Mouse (Mus musculus) MEL (cell line): Measurements from ENCODE around the gene Lrrc17. TPM values are rescaled to one million over a fixed set of nuclear protein-coding genes. Genes with fewer than 3 reads are reported as not detected.
A peak's percentile ranks its signal among the peaks of the same experiment; 100 is the strongest.

Source experiments
- DNase-seq: peaks from one replicate; pipeline ENCODE4 v3.0.0; 2011; ENCODE audit warnings: low read depth, low spot score
- H3K27ac ChIP-seq: 2 replicates; pipeline ENCODE4 v1.5.1; 2012; ENCODE audit warnings: low read depth, mild to moderate bottlenecking, control low read depth, low read length, moderate library complexity; ENCODE audit not compliant: control insufficient read depth
- H3K27me3 ChIP-seq, 2 experiments: fragments of 150-350 bp in 1 of 2; sonication (generic) in 1 of 2; 2 replicates each; pipeline ENCODE4 v1.6.1; 2012; ENCODE audit warnings: low read length in 2 of 2, mild to moderate bottlenecking in 2 of 2, improper control_type of control experiment in 1 of 2, moderate library complexity in 1 of 2; ENCODE audit not compliant: insufficient read depth in 2 of 2, control insufficient read depth in 1 of 2
- H3K36me3 ChIP-seq, 2 experiments: 2 replicates each; pipeline ENCODE4 v1.6.1; 2012 to 2014; ENCODE audit warnings: low read length in 2 of 2, improper control_type of control experiment in 1 of 2, inconsistent platforms in 1 of 2, mild to moderate bottlenecking in 1 of 2; ENCODE audit not compliant: insufficient read depth in 2 of 2, control insufficient read depth in 1 of 2
- H3K4me1 ChIP-seq, 2 experiments: fragments of 150-350 bp in 1 of 2; sonication (generic) in 1 of 2; 2 replicates each; pipeline ENCODE4 v1.6.1; 2012; ENCODE audit warnings: low read length in 2 of 2, improper control_type of control experiment in 1 of 2, mild to moderate bottlenecking in 1 of 2; ENCODE audit not compliant: insufficient read depth in 2 of 2, control insufficient read depth in 1 of 2
- H3K4me3 ChIP-seq, 2 experiments: fragments of 150-350 bp in 1 of 2; sonication (generic) in 1 of 2; 2 replicates each; pipeline ENCODE4 v1.5.1; 2012; ENCODE audit warnings: low read depth in 2 of 2, low read length in 2 of 2, mild to moderate bottlenecking in 2 of 2, moderate library complexity in 2 of 2, control low read depth in 1 of 2, improper control_type of control experiment in 1 of 2; ENCODE audit not compliant: control insufficient read depth in 1 of 2, insufficient read depth in 1 of 2
- H3K79me2 ChIP-seq: 2 replicates; pipeline ENCODE4 v1.6.1; 2012; ENCODE audit warnings: mild to moderate bottlenecking, low read length, moderate library complexity; ENCODE audit not compliant: control insufficient read depth, poor library complexity, insufficient read depth
- H3K9ac ChIP-seq: 2 replicates; pipeline ENCODE4 v1.6.1; 2012; ENCODE audit warnings: low read depth, mild to moderate bottlenecking, control low read depth, low read length, moderate library complexity; ENCODE audit not compliant: control insufficient read depth, poor library complexity, severe bottlenecking
- H3K9me3 ChIP-seq: fragments of 150-350 bp; sonication (generic); replicated peaks from 2 replicates; pipeline ENCODE4 v1.6.1; 2012; ENCODE audit warnings: mild to moderate bottlenecking, low read length, improper control_type of control experiment, moderate library complexity; ENCODE audit not compliant: insufficient read depth
- EP300 ChIP-seq, 2 experiments: IDR thresholded peaks; 2 replicates each; pipeline ENCODE4 v1.6.1; 2011; ENCODE audit warnings: improper control_type of control experiment in 2 of 2, low read length in 2 of 2, low read depth in 1 of 2, mild to moderate bottlenecking in 1 of 2
- GATA1 ChIP-seq: IDR thresholded peaks from 2 replicates; pipeline ENCODE4 v1.6.1; 2011; ENCODE audit warnings: low read depth, low read length, improper control_type of control experiment
- KAT2A ChIP-seq: conservative IDR thresholded peaks from 2 replicates; pipeline ENCODE4 v1.6.1; 2012; ENCODE audit warnings: low read depth, low read length, improper control_type of control experiment, inconsistent platforms
- NELFE ChIP-seq: IDR thresholded peaks from 2 replicates; pipeline ENCODE4 v1.6.1; 2011; ENCODE audit warnings: low read depth, low read length, improper control_type of control experiment
- RCOR1 ChIP-seq: IDR thresholded peaks from 2 replicates; pipeline ENCODE4 v1.6.1; 2012; ENCODE audit warnings: low read depth, mild to moderate bottlenecking, inconsistent platforms, low read length, improper control_type of control experiment
- TAL1 ChIP-seq: IDR thresholded peaks from 2 replicates; pipeline ENCODE4 v1.6.1; 2012; ENCODE audit warnings: mild to moderate bottlenecking, inconsistent platforms, low read length, moderate library complexity, mixed read lengths
- polyA plus RNA-seq, 2 experiments: library from polyadenylated mRNA; stranded (reverse) in 1 of 2; unstranded in 1 of 2; fragments of >175 nt in 1 of 2; fragments of >200 nt in 1 of 2; gene quantifications; 2 replicates each; pipeline versions ENCODE4 v1.2.1 to v1.2.4; 2012; ENCODE audit warnings: low replicate concordance in 2 of 2, low read depth in 1 of 2; ENCODE audit not compliant: insufficient read length in 2 of 2, insufficient read depth in 1 of 2, missing spikeins in 1 of 2
- total RNA-seq: library from RNA; depleted of rRNA; stranded (reverse); fragments of 300-350 nt; gene quantifications from 2 replicates; pipeline ENCODE4 v1.2.3, GENCODE M21; 2012; rRNA removed

Lrrc17 gene
- total and polyA plus RNA-seq, 3 experiments: not detected

GRCm38 (mm10) chr5:21616450-21617009, 73.2 kb downstream of the Lrrc17 start:
- DNase-seq: peak; percentile 57
- Histone ChIP-seq H3K4me3 (no peak overlapping the region), H3K36me3 (peaks cover 0 to 9% of the 10 kb centered on the region in 2 experiments; a peak in 2 of 4 replicates), H3K9me3 (no peaks in the 10 kb centered on the region), H3K27ac (no peak overlapping the region), H3K9ac (no peak overlapping the region), H3K79me2 (no peaks in the 10 kb centered on the region), H3K27me3 (peaks cover 0 to 2% of the 10 kb centered on the region in 2 experiments; a peak in 1 of 4 replicates), H3K4me1 (peaks cover 0 to 12% of the 10 kb centered on the region in 2 experiments; a peak in 2 of 4 replicates)
- TF ChIP-seq RCOR1: peak; percentile 45; the same call in 1 of the 2 replicates
- peak; percentile 79 for TF ChIP-seq GATA1
- peak; percentile 51 to 85; a peak in 3 of 4 replicates for TF ChIP-seq EP300 (IDR thresholded peaks at IDR 0.05; ENCODE audit: low read depth in 1 of 2, low read length in 2 of 2)
- TF ChIP-seq KAT2A: no peak
- peak; percentile 33 for TF ChIP-seq TAL1
- TF ChIP-seq NELFE: no peak

Other genes starting within 250 kb of the Lrrc17 start
- 1.5 and 2.7 TPM in 2 replicates for gene Fgl2, start 170.9 kb upstream of the Lrrc17 start, total RNA-seq
- gene Fgl2, start 170.9 kb upstream of the Lrrc17 start, polyA plus RNA-seq: 1 to 10 TPM in 1 of 2 experiments, not detected in 1; 2.8 TPM
- 0.35 and 0.39 TPM in 2 replicates for gene Ccdc146, start 118.9 kb upstream of the Lrrc17 start, total RNA-seq
- under 1 TPM in 1 of 2 experiments, not detected in 1; 0.45 TPM for gene Ccdc146, start 118.9 kb upstream of the Lrrc17 start, polyA plus RNA-seq
- gene Fam185a, start 118.6 kb upstream of the Lrrc17 start, total RNA-seq: 25.7 and 28.3 TPM in 2 replicates
- 10 to 100 TPM in 1 of 2 experiments, not detected in 1; 20.2 TPM for gene Fam185a, start 118.6 kb upstream of the Lrrc17 start, polyA plus RNA-seq
- 0.13 and 0.23 TPM in 2 replicates for gene Fbxl13, start 102.1 kb downstream of the Lrrc17 start, total RNA-seq
- under 1 TPM in 1 of 2 experiments, not detected in 1; 0.13 TPM for gene Fbxl13, start 102.1 kb downstream of the Lrrc17 start, polyA plus RNA-seq
- 57.5 and 60.4 TPM in 2 replicates for gene Armc10, start 102.3 kb downstream of the Lrrc17 start, total RNA-seq
- 100 to 1,000 TPM in 1 of 2 experiments, 10 to 100 TPM in 1; 52.2 to 152 TPM for gene Armc10, start 102.3 kb downstream of the Lrrc17 start, polyA plus RNA-seq
- gene Napepld, start 157.8 kb downstream of the Lrrc17 start, total RNA-seq: 1.5 and 1.9 TPM in 2 replicates
- 1 to 10 TPM in 1 of 2 experiments, not detected in 1; 3.0 TPM for gene Napepld, start 157.8 kb downstream of the Lrrc17 start, polyA plus RNA-seq
- 162 and 169 TPM in 2 replicates for gene Pmpcb, start 193.6 kb downstream of the Lrrc17 start, total RNA-seq
- gene Pmpcb, start 193.6 kb downstream of the Lrrc17 start, polyA plus RNA-seq: 100 to 1,000 TPM; 172 to 265 TPM
- 197 and 211 TPM in 2 replicates for gene Dnajc2, start 241.7 kb downstream of the Lrrc17 start, total RNA-seq
- 100 to 1,000 TPM in 1 of 2 experiments, 10 to 100 TPM in 1; 64.7 to 199 TPM for gene Dnajc2, start 241.7 kb downstream of the Lrrc17 start, polyA plus RNA-seq
- 297 and 330 TPM in 2 replicates for gene Psmc2, start 241.7 kb downstream of the Lrrc17 start, total RNA-seq
- 100 to 1,000 TPM; 316 to 356 TPM for gene Psmc2, start 241.7 kb downstream of the Lrrc17 start, polyA plus RNA-seq